Mouse (Mus musculus) ES-Bruce4 (cell line): ENCODE measurements at regions not wholly inside any gene's neighbourhood (a gene's known extent, or its start where the extent isn't known, plus 50 kb on each side); places are given as distances from the start of the nearest gene placed in this dataset.

Experiments used
- H3K27ac ChIP-seq: 2 replicates; pipeline ENCODE4 v1.5.1; 2012; ENCODE audit warnings: low read length, inconsistent platforms; ENCODE audit not compliant: insufficient read depth
- H3K27me3 ChIP-seq: 2 replicates; pipeline ENCODE4 v1.6.1; 2012; ENCODE audit warnings: mild to moderate bottlenecking, low read length, inconsistent platforms; ENCODE audit not compliant: control insufficient read depth, poor library complexity, insufficient read depth, severe bottlenecking
- H3K36me3 ChIP-seq: 2 replicates; pipeline ENCODE4 v1.6.1; 2012; ENCODE audit warnings: inconsistent platforms, mild to moderate bottlenecking, low read length, moderate library complexity; ENCODE audit not compliant: control insufficient read depth, poor library complexity, insufficient read depth, severe bottlenecking
- H3K4me1 ChIP-seq: one replicate; pipeline ENCODE4 v1.8.1; 2011; ENCODE audit warnings: low read length; ENCODE audit not compliant: control insufficient read depth, insufficient read depth
- H3K4me3 ChIP-seq: 2 replicates; pipeline ENCODE4 v1.5.1; 2011; ENCODE audit warnings: low read depth, mild to moderate bottlenecking, low read length
- H3K9ac ChIP-seq: 2 replicates; pipeline ENCODE4 v1.6.1; 2012; ENCODE audit warnings: low read depth, mild to moderate bottlenecking, inconsistent platforms; ENCODE audit not compliant: poor library complexity, severe bottlenecking
- H3K9me3 ChIP-seq: replicated peaks from 2 replicates; pipeline ENCODE4 v1.6.1; 2012; ENCODE audit warnings: mild to moderate bottlenecking, low read length, inconsistent platforms; ENCODE audit not compliant: control insufficient read depth, poor library complexity, insufficient read depth, severe bottlenecking
- CTCF ChIP-seq: IDR thresholded peaks from one replicate; pipeline ENCODE4 v1.8.1; 2011; ENCODE audit warnings: low read depth, low read length
- EP300 ChIP-seq: IDR thresholded peaks from 2 replicates; pipeline ENCODE4 v1.6.1; 2011; ENCODE audit warnings: low read depth, low read length; ENCODE audit not compliant: insufficient read depth
- POLR2A ChIP-seq: IDR thresholded peaks from one replicate; pipeline ENCODE4 v1.8.1; 2011; ENCODE audit warnings: low read length; ENCODE audit not compliant: insufficient read depth

DNA sequence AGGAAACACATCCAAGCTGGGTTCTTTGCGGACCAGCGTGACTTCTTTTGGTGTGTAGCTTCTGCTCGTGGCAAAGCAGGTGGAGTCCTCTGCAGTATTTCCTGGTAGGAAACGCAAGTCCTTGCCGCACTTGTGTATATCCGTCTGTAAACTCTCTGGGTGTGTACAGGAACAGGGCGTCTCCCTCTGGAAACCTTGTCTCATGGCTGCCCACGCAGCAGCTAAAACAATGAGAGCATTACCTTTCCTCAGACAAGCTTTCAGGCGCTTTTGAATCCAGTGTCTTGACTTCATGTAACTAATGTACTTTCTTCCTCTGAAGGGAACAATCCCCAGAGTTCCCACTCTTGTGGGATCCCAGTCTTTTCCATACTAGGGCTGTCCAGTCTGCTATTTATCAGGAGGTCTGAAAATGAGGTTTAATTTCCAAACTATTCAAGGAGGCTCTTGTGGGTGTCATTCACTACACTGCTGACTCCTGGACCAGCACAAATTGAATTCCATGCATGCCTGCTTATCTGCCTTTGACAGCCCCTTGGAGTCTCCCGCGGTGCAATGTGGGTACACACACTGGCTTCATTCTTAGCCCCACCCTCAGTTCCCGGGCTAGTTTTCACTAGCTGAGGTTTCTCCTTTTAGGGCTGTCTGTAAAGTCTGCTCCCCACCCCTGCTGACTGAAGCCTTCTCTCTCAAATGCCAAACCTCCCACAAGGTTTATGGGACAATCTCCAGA lies 161.6 kb upstream of the Anxa10 start:
- Histone ChIP-seq H3K27ac (no peak overlapping the region), H3K27me3 (no peaks in the 10 kb centered on the region), H3K4me1 (no peaks in the 10 kb centered on the region), H3K4me3 (no peak overlapping the region), H3K36me3 (no peaks in the 10 kb centered on the region), H3K9ac (no peak overlapping the region), H3K9me3 (no peaks in the 10 kb centered on the region)
- no peak for TF ChIP-seq CTCF
- no peak for TF ChIP-seq EP300
- no peak for TF ChIP-seq POLR2A

DNA sequence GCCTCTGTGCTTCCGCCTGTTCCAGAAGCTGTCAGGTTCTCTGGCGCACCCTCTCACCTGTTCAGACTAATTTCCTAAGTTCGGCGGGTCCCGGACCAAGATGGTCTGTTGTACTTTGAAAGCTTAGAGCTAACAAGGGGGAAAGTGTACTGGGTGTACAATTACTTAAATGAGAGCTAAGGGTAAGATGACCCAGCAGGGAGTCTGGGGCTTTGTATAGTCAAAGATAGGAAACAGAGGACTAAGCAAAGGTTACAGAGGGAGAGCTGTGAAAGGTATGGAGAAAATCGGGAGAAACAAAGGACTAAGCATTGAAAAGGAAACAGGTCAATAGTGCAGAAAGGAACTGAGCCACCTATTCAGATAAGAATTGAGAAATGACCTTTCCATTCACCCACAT lies 127.6 kb upstream of the Anxa10 start:
- no peak for TF ChIP-seq CTCF
- TF ChIP-seq EP300 = no peak
- no peak for TF ChIP-seq POLR2A
- Histone ChIP-seq H3K9me3 (no peaks in the 10 kb centered on the region; the same call in 1 of the 2 replicates), H3K4me3 (peak overlapping the region; percentile 28), H3K9ac (peak overlapping the region; percentile 35; the same call in 1 of the 2 replicates), H3K27me3 (no peaks in the 10 kb centered on the region), H3K4me1 (no peaks in the 10 kb centered on the region), H3K27ac (no peak overlapping the region), H3K36me3 (no peaks in the 10 kb centered on the region)
